Mouse (Mus musculus): ENCODE measurements at regions not wholly inside any gene's neighbourhood (a gene's known extent, or its start where the extent isn't known, plus 50 kb on each side); places are given as distances from the start of the nearest gene placed in this dataset.
A peak's percentile ranks its signal among the peaks of the same experiment; 100 is the strongest.

GRCm38 (mm10) chr3:149575678-149576077, 585.3 kb upstream of the Adgrl2 start:
- Histone ChIP-seq H3K9ac (ENCODE audit: low read depth, low read length) (no peak overlapping the region), H3K4me1 (ENCODE audit: control insufficient read depth, insufficient read depth, low read length) (no peaks in the 10 kb centered on the region), H3K27ac (replicated peaks; ENCODE audit: insufficient read depth, low read depth, low read length) (no peak overlapping the region), H3K27me3 (ENCODE audit: control insufficient read depth, insufficient read depth, low read length) (no peaks in the 10 kb centered on the region), H3K36me3 (ENCODE audit: control insufficient read depth, insufficient read depth, low read length) (no peaks in the 10 kb centered on the region), H3K79me2 (ENCODE audit: control insufficient read depth, insufficient read depth, low read length) (no peaks in the 10 kb centered on the region), H3K4me3 (ENCODE audit: insufficient read depth, low read depth, low read length) (no peak overlapping the region)
- TF ChIP-seq CTCF (IDR thresholded peaks at IDR 0.05; ENCODE audit: low read depth, low read length) (no peak), POLR2A (IDR thresholded peaks at IDR 0.05; ENCODE audit: extremely low read depth, insufficient read depth, low read length) (no peak)
- 86% methylated on average over 3 of the region's 3 CpGs for WGBS
- no peak for DNase-seq (ENCODE audit: extremely low read depth, low read depth, low spot score)

- Histone ChIP-seq H3K79me2 (ENCODE audit: control insufficient read depth, insufficient read depth, low read length) (no peaks in the 10 kb centered on the region), H3K27ac (replicated peaks; ENCODE audit: insufficient read depth, low read depth, low read length) (no peak overlapping the region), H3K4me3 (ENCODE audit: insufficient read depth, low read depth, low read length) (no peak overlapping the region), H3K9ac (ENCODE audit: low read depth, low read length) (no peak overlapping the region), H3K27me3 (ENCODE audit: control insufficient read depth, insufficient read depth, low read length) (no peaks in the 10 kb centered on the region), H3K4me1 (ENCODE audit: control insufficient read depth, insufficient read depth, low read length) (no peaks in the 10 kb centered on the region), H3K36me3 (ENCODE audit: control insufficient read depth, insufficient read depth, low read length) (no peaks in the 10 kb centered on the region)
- TF ChIP-seq CTCF (IDR thresholded peaks at IDR 0.05; ENCODE audit: low read depth, low read length) (no peak), POLR2A (IDR thresholded peaks at IDR 0.05; ENCODE audit: extremely low read depth, insufficient read depth, low read length) (no peak)
- 86% methylated on average over 6 of the region's 6 CpGs for WGBS
- no peak for DNase-seq (ENCODE audit: extremely low read depth, low read depth, low spot score)
These were observed 576.5 kb upstream of the Adgrl2 start for GRCm38 (mm10) chr3:149566853-149567252.

GRCm38 (mm10) chr3:149550231-149550951, 560.0 kb upstream of the Adgrl2 start:
- TF ChIP-seq POLR2A (IDR thresholded peaks at IDR 0.05; ENCODE audit: extremely low read depth, insufficient read depth, low read length) (no peak), CTCF (IDR thresholded peaks at IDR 0.05; ENCODE audit: low read depth, low read length) (no peak)
- Histone ChIP-seq H3K9ac (ENCODE audit: low read depth, low read length) (no peak overlapping the region), H3K27me3 (ENCODE audit: control insufficient read depth, insufficient read depth, low read length) (no peaks in the 10 kb centered on the region), H3K79me2 (ENCODE audit: control insufficient read depth, insufficient read depth, low read length) (no peaks in the 10 kb centered on the region), H3K4me3 (ENCODE audit: insufficient read depth, low read depth, low read length) (no peak overlapping the region), H3K4me1 (ENCODE audit: control insufficient read depth, insufficient read depth, low read length) (peaks cover 2% of the 10 kb centered on the region; the same call in 1 of the 2 replicates), H3K36me3 (ENCODE audit: control insufficient read depth, insufficient read depth, low read length) (no peaks in the 10 kb centered on the region), H3K27ac (replicated peaks; ENCODE audit: insufficient read depth, low read depth, low read length) (no peak overlapping the region)
- DNase-seq (ENCODE audit: extremely low read depth, low read depth, low spot score), result no peak
- WGBS, result 89% methylated on average over 9 of the region's 9 CpGs

DNA sequence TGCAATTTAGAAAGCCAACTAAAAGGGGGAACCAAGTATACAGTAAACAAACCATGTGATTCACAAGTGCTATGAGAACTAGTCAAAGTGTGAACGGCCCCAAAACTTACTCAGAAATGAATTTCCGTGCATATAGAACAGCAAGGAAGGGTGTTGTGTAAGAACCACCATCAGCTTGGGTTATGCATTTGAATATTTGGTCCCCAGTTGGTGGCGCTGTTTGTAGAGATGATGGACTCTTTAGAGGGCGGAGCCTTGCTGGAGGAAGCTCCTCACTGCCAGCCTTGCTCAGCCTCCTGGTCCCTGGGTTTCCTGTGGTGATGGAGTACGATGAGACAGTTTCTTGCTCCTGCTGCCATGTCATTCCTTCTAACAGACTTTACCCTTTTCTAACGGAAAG, 556.7 kb upstream of the Adgrl2 start:
- H3K9ac ChIP-seq (ENCODE audit: low read depth, low read length), result no peak overlapping the region
- H3K36me3 ChIP-seq (ENCODE audit: control insufficient read depth, insufficient read depth, low read length), result no peaks in the 10 kb centered on the region
- H3K4me3 ChIP-seq (ENCODE audit: insufficient read depth, low read depth, low read length), result no peak overlapping the region
- TF ChIP-seq POLR2A (IDR thresholded peaks at IDR 0.05; ENCODE audit: extremely low read depth, insufficient read depth, low read length) (no peak), CTCF (IDR thresholded peaks at IDR 0.05; ENCODE audit: low read depth, low read length) (0 out of 2 replicates have a peak, but pooled peaks have one; percentile 13)
- WGBS, result 70% methylated on average over 6 of the region's 6 CpGs
- no peak overlapping the region for H3K27ac ChIP-seq (replicated peaks; ENCODE audit: insufficient read depth, low read depth, low read length)
- H3K79me2 ChIP-seq (ENCODE audit: control insufficient read depth, insufficient read depth, low read length), result no peaks in the 10 kb centered on the region
- H3K27me3 ChIP-seq (ENCODE audit: control insufficient read depth, insufficient read depth, low read length), result no peaks in the 10 kb centered on the region
- peak; percentile 56 for DNase-seq (ENCODE audit: extremely low read depth, low read depth, low spot score)
- peaks cover 2% of the 10 kb centered on the region; the same call in 1 of the 2 replicates for H3K4me1 ChIP-seq (ENCODE audit: control insufficient read depth, insufficient read depth, low read length)

DNA sequence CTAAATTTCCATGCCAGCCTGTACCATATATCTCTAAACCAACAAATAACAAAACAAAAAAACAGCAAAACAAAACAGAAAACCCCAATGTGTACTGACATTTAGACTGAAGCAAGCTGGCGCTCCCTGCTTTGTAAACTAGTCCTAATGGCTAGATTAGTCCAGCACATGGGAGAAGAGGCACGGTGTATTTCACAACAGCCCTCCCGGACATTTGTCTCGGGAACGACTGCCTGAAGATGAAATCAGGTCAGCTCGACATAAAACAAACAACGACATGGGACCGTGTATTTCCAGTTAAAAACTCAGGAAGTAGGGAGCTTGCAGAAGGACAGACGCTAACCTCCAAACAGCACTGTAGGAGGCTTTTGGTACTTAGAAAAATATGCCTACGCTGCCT, 555.9 kb upstream of the Adgrl2 start:
- peak overlapping the region; percentile 9; the same call in 1 of the 2 replicates for H3K4me3 ChIP-seq (ENCODE audit: insufficient read depth, low read depth, low read length)
- H3K9ac ChIP-seq (ENCODE audit: low read depth, low read length), result no peak overlapping the region
- peak; percentile 90 for DNase-seq (ENCODE audit: extremely low read depth, low read depth, low spot score)
- H3K4me1 ChIP-seq (ENCODE audit: control insufficient read depth, insufficient read depth, low read length), result peaks cover 2% of the 10 kb centered on the region; the same call in 1 of the 2 replicates
- H3K79me2 ChIP-seq (ENCODE audit: control insufficient read depth, insufficient read depth, low read length), result no peaks in the 10 kb centered on the region
- 27% methylated on average over 10 of the region's 10 CpGs for WGBS
- H3K36me3 ChIP-seq (ENCODE audit: control insufficient read depth, insufficient read depth, low read length), result no peaks in the 10 kb centered on the region
- H3K27ac ChIP-seq (replicated peaks; ENCODE audit: insufficient read depth, low read depth, low read length), result no peak overlapping the region
- TF ChIP-seq POLR2A (IDR thresholded peaks at IDR 0.05; ENCODE audit: extremely low read depth, insufficient read depth, low read length) (no peak), CTCF (IDR thresholded peaks at IDR 0.05; ENCODE audit: low read depth, low read length) (no peak)
- H3K27me3 ChIP-seq (ENCODE audit: control insufficient read depth, insufficient read depth, low read length), result no peaks in the 10 kb centered on the region

GRCm38 (mm10) chr3:149534183-149534582, 543.8 kb upstream of the Adgrl2 start:
- Histone ChIP-seq H3K4me1 (ENCODE audit: control insufficient read depth, insufficient read depth, low read length) (no peaks in the 10 kb centered on the region), H3K9ac (ENCODE audit: low read depth, low read length) (no peak overlapping the region), H3K79me2 (ENCODE audit: control insufficient read depth, insufficient read depth, low read length) (no peaks in the 10 kb centered on the region), H3K36me3 (ENCODE audit: control insufficient read depth, insufficient read depth, low read length) (no peaks in the 10 kb centered on the region), H3K4me3 (ENCODE audit: insufficient read depth, low read depth, low read length) (no peak overlapping the region), H3K27me3 (ENCODE audit: control insufficient read depth, insufficient read depth, low read length) (no peaks in the 10 kb centered on the region), H3K27ac (replicated peaks; ENCODE audit: insufficient read depth, low read depth, low read length) (no peak overlapping the region)
- TF ChIP-seq POLR2A (IDR thresholded peaks at IDR 0.05; ENCODE audit: extremely low read depth, insufficient read depth, low read length), result no peak
- TF ChIP-seq CTCF (IDR thresholded peaks at IDR 0.05; ENCODE audit: low read depth, low read length), result no peak
- 77% methylated on average over 4 of the region's 4 CpGs for WGBS
- no peak for DNase-seq (ENCODE audit: extremely low read depth, low read depth, low spot score)
